Mouse (Mus musculus) cerebellum, postnatal 4 days (tissue): ENCODE measurements around the gene Srf.
"Not testable (repeated sequence)": the region's sequence is repeated elsewhere in the genome, so short reads cannot be mapped to it uniquely, and the experiment has no call there.

Experiments used
- DNase-seq, 2 experiments: peaks; one replicate each; pipeline ENCODE4 v3.0.0; 2022; ENCODE audit warnings: low spot score in 2 of 2, mixed read lengths in 1 of 2

The Srf gene

GRCm38 (mm10) chr17:46555673-46556583 is at the start of gene Srf:
Srf (minus strand) TSS chr17:46556175.
- DNase-seq: peak; percentile 84 to 91

- no peak for DNase-seq
Observed at GRCm38 (mm10) chr17:46605126-46605525, 49.2 kb upstream of the Srf start.

GRCm38 (mm10) chr17:46603229-46603628 is 47.3 kb upstream of the Srf start:
- no peak for DNase-seq

DNA sequence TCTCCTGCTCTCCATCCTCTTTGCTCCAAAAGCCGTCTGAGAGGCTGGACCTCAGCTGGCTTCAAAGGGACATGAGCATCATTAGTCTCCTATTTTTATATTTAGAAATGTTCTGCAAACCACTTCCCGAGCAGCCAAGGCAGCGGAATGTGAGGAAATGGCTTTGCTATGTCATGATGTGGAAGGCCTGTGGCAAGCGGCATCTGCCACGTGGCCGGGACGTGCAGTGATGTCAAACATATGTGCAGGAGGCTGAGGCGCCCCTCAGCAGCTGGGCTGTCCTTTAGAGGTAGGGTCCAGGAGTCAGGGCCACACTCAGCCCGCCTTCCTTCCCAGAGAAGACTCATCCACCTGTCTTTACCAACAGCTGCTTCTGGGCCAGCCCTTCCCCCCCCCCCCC is 46.2 kb upstream of the Srf start:
- DNase-seq: no peak

DNA sequence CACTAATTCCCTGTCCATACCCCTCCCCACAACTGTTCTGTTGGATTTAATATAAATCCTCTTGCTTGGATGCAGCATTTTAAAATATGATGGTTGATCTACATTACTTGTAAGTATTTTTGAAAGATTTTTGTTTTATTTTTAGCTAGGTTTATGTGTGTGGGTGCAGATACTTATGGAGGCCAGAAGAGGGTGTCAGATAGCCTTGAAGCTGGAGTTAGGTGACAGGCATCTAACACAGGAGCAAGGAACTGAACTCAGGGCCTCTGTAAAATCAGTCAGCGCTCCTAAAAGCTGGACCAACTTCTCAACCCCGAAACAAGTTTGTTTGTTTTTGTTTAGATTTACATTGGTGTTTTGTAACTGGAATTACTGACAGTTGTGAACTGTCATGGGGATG is 44.6 kb upstream of the Srf start:
- DNase-seq: no peak

GRCm38 (mm10) chr17:46598963-46599362 is 43.0 kb upstream of the Srf start:
- DNase-seq: no peak

DNA sequence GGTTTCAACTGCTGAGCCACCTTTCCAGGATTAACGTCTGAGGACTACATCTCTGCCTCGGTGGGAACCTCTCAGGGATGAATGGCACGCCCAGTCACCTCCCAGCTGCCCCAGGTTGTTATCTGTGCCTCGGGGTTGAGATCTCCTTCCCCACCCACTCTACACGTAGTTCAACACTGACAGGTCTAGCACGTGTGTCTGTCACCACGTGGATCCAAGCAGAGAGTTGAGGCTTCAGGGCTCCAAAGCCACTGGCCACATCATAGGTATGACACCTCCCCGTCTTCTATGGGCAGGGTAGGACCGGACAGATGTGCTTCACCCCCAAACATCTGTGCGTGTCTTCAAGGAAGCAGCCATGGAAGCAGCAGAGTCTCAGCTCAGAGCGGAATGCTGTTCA is 42.0 kb upstream of the Srf start:
- DNase-seq: no peak

GRCm38 (mm10) chr17:46595336-46595735 is 39.4 kb upstream of the Srf start:
- DNase-seq: no peak

GRCm38 (mm10) chr17:46594606-46595005 is 38.6 kb upstream of the Srf start:
- no peak for DNase-seq

- no peak for DNase-seq
Observed at GRCm38 (mm10) chr17:46593124-46593523, 37.1 kb upstream of the Srf start.

DNA sequence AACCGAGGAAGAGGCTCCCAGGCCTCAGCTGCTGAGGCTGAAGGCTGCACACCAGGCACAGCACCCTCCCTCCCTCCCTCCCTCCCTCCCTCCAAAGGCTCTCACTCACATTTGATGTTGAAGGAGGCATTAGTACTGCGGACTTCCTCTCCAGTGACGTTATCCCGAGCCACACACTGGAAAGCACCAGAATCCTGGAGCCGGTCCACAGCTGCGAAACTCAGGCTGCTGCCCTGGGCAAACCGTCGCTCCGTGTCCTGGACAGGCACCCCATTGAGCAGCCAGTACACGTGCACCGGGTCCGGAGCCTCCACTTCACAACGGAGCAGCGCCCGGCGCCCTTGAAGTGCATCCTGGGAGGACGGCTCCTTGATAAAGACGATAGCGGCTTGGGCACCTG is 35.4 kb upstream of the Srf start:
- no peak for DNase-seq

GRCm38 (mm10) chr17:46590439-46590838 is 34.5 kb upstream of the Srf start:
- DNase-seq: no peak

DNA sequence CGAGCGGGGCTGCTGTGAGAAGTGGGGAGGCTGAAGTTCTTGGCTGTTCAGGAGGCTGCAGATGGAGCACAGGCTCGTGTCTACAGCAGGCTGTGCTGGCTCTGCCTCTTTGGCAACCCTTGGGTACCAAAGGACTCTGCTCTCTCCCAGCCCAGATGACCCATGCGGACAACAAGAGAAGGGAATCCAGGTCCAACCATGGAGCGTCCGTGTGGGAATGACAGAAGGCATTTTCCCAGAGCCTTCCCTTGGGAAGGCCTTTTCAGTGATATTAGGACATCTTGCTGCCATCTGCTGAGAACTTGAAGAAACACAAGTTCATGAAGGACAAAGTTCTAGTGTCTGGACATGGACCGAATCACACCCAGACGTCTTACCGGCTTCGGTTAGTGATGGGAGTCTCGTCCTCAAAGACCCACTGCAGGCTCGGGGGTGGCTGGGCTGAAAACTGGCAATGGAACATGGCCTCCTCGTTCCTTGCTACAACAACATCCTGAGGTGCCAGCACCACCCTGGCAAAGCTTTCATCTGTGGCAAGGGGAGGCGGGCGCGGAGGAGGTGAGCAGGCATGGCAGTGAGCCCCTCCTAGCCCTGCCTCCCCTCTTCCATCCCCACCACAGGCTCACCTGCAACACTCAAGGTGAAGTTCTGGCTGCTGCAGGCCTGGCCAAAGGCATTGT is 33.8 kb upstream of the Srf start:
- DNase-seq: no peak

DNA sequence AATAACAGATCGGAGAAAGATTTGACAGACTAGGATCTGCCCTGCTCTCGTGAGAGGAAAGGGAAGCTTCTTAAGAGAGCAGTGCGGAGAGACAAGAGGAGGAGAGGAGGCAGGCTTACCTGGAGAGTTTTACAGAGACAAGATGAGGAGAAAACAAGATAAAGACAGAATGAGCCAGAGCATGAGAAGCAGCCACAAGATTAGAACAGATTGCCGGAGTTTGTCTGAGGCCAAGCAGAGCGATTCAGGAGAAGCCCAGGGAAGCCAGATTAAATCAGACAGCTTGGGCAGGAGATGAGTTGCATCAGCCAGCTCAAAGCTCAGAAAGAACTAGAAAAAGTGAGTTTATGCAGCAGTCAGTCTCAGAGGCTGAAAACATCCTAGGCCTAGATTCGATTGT is 32.9 kb upstream of the Srf start:
- DNase-seq: no peak

DNA sequence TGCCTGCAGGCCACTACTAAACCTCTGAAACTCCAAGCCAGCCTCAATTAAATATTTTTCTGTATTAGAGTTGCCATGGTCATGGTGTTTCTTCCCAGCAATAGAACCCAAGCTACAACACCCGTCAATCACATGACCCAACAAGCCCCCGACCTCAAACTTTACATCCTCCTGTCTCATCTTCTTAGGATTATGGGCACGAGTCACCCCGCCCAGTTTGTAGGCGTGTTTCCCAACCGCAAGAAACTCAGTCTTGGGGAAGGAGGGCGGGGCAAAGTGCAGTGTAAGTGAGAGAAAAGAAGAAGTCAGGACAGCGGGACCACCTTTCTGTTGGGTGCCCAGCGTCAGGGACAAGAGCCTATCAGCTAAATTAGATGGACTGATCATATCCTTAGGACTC is 32.2 kb upstream of the Srf start:
- no peak for DNase-seq

DNA sequence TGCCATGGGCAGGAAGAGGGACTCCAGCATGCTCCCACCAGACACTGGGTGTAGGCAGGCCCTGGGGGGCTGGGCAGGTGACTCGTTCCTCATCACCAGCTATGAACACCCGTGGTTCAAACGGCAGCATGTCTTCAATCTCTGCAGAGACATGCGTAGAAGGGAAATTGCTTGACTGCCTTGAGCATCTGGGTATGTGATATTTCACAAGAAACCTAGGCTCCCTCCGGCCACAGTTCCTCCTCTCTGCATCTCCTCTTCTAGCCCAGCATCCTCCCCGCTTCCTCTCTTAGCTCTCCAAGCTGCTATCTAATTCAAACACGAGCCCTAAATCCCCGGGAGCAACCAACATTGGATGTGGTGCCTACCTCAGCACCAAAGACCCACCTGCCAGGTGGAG is 30.4 kb upstream of the Srf start:
- no peak for DNase-seq

DNA sequence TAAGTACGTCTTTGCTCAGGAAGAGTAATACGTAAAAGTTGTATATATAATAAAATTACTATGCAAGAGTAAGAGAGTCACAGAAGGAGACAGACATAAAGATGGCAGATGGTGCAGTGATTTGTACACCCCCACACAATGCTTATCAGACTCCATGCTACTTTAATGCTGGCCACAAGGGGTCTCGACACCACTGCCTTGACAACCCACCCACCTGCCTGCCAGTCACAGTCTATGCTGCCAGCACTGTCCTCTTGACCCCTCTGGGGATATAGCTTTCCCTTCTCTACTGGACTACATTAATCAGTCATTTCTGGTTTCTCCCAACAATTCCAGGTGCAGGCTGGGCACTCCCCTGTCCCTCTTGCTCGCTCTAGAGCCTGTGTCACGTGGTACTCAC is 22.7 kb upstream of the Srf start:
- DNase-seq: no peak

GRCm38 (mm10) chr17:46576070-46576469 is 20.1 kb upstream of the Srf start:
- no peak for DNase-seq

- no peak for DNase-seq
Observed at GRCm38 (mm10) chr17:46574535-46574934, 18.6 kb upstream of the Srf start.

GRCm38 (mm10) chr17:46571005-46571404 is 15.0 kb upstream of the Srf start:
- DNase-seq: no peak

GRCm38 (mm10) chr17:46559146-46559545 is 3.2 kb upstream of the Srf start:
- DNase-seq: no peak

GRCm38 (mm10) chr17:46558151-46558550 is 2.2 kb upstream of the Srf start:
- no peak for DNase-seq

DNA sequence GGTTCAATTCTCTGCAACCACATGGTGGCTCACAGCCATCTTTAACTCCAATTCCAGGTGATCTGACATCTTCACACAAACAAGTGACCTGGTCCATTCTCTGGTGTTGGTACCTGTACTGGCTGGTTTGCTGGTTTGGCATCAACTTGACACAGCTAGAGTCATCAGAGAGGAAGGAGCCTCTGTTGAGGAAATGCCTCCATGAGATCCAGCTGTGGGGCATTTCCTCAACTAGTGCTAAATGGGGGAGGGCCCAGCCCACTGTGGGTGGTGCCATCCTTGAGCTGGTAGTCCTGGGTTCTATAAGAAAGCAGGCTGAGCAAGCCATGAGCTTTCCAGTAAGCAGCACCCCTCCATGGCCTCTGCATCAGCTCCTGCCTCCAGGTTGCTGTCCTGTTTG is 1.3 kb upstream of the Srf start:
- DNase-seq: not testable (repeated sequence)
